Mouse (Mus musculus) neural tube, embryonic 10.5 days (tissue): ENCODE data around the gene Celf2.

Experiments
- DNase-seq: peaks from one replicate; pipeline ENCODE4 v3.0.0-alpha.2; 2017; ENCODE audit warnings: low spot score; ENCODE audit errors: extremely low spot score

Celf2 gene

DNA sequence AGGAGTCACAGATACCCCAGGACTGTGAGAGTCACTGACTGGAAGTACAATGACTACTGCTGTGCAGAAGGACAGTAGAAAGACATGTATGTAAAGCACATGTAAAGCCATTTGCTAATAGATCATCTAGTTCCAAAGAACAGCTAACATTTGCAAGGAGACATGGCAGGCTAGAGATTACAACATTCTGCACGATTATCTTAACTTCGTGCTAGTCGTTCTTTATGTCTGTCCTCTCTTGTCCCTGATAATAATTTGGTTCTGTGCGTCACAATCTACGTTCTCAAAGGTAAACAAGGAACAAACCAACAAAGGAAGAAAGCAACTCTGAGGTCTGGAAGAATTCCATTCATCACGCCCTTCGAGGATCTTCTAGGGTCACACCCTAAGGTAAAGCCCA, 805.0 kb downstream of the Celf2 start:
- no peak for DNase-seq

DNA sequence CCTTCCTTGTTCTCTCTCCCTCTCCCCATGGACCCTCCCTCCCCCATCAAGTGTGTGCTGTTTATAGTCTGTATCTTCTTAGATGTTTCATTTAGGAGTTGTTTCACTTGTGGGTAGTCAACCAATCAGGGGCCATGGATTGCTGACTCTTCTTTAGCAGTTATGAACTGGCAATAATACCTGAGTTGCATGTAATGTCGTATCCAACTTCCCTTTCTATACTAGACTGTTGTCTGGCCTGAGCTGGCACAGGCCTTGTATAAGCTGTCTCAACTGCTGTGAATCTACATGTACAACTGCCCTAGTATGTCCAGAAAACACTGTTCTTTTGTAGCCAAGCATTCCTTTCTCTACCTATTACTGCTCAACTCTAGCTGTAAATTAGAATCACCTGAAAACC, 813.0 kb downstream of the Celf2 start:
- DNase-seq = no peak

DNA sequence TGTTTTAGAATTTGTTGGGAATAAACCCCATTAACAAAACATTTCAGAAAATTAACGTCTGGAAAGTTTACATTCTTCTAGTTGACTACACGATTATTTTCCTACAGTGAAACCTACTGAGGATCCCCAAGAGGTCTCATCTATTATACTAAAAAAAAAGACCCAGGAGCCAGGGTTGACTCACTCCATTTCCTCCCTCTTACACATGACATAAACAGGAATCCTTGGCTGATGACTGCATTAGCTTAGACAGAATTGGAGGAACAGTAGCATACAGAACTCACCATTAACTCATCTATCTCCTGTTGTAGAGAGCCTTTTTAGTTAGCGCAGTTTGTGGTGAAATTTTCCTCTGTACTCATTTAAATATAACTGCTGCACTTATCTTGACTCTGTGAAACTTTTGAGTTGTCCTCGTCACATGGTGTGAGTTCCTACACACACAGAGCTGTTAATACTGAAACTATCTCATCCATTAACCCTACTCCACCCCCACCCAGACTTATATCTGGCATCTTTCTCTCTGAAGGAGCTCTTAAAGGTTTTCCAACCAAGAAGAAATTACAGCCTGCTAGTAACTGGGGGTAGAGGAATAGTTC, 813.9 kb downstream of the Celf2 start:
- no peak for DNase-seq

DNA sequence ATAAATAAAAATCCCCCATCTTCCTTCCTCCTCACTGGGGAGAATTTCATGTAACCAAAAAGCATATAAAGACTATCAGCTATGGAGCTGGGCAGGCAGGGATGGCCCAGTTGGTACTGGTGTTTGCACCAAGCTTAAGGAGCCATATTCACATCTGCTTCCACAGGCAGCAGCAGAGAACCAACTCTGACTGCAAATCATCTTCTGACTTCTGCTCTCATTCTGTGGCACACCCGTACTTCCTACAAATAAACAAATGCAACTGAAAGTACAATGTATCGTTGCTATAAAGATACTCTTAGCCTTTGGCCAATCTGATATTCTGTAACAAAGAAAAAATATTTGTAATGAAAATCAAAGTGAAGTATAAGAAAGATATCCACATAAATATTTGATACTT, 819.7 kb downstream of the Celf2 start:
- no peak for DNase-seq

DNA sequence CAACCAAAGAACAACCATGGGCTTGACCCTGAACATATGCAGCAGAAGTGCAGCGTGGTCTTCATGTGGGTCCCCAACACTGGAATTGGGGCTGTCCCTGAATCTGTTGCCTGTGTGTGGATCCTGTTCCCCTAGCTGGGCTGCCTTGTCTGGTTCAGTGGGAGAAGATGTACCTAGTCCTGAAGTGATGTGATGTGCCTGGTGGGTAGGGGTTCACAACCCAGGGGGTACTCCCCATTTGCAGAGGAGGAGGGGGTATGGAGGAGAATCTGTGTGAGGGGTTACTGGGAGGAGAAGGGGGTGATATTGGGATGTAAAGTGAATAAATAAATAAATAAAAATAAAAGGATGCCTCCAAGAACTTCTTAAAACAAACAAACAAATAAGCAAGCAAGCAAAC, 831.1 kb downstream of the Celf2 start:
- DNase-seq = no peak

DNA sequence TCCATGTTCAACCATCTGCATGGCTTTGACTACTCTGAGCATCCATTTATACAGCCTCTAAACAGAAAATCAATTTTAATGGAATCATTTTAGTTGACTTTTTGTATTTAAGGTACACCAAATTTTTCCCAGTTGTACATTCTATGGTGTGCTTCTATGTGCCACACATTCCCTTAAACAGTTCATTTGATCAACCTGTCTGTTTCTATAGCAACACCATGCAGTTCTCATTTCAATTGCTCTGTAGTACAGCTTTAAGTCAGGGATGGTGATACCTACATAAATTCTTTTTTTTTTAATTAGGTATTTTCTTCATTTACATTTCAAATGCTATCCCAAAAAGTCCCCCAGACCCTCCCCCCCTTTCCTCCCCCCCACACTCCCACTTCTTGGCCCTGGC, 831.9 kb downstream of the Celf2 start:
- no peak for DNase-seq

DNA sequence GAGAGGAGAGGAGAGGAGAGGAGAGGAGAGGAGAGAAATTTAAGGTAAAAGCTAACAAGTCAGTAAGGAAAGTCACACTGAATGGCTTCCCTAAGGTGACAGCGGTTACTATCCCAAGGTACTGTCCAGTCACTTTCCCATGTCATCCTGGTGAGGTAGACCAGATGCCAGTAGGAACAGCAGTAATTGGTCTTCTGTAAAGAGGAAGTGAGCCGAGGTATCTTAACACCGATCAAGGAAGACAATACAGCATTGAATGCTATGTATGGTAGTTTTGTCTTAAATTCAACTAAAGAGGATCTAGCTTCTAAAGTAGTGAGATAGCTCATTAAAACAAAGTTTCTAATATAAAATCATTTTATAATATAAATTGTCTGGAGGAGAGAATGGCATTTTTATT, 835.0 kb downstream of the Celf2 start:
- no peak for DNase-seq

DNA sequence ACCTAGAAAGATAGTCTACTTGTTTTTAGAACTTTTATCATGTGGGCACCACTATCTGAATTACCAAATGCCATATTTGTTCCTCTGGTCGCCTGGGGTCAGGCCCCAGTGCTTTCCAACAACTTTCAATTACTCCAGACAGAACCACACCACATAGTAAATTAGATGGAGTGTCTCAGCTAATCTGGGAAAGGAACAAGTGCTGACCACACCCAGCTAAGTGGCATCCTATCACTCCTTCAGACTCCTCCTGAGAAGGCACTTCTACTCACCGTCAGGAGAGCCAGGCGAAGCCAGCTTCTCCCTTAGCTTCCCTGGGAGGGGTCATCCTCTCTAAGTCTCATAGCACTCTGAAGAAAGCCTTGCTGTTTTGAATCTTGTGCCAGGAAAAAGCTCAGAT, 835.9 kb downstream of the Celf2 start:
- DNase-seq = no peak

DNA sequence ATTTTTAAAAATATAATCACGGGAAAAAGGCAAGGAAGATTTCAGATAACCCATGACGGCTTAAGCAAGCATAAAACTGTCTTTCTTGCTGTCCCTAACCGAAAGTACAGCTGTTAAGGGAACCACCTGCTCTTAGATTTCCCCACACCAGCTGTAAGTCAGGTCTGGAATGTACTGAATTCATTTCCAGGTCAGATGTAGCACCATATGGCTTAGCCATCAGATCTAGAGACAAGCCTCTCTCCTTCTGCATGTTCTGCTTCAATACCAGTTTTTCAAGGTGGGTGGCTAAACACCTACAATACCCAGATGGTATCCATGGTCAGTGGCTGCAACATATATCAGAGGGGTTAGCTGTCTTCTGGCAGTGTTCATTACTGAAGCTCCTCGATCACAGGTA, 841.8 kb downstream of the Celf2 start:
- DNase-seq = peak; percentile 19

DNA sequence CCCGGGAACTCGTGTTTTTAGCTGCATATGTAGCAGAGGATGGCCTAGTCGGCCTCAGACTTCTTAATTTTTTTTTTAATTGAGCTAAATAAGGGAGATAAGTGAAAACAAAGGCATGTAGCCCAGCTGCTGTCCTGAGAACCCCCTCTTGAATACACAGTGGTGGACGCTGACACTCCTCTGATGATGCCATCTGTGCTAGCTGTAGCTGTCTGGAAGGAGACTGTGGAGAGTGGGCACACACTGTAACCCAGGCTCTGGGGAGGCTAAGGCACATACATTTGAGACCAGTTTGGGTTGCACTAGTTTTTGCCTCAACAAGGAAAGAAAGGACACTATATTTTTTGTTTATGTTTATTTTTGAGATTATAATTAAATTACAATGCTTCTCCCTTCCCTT, 849.5 kb downstream of the Celf2 start:
- no peak for DNase-seq

DNA sequence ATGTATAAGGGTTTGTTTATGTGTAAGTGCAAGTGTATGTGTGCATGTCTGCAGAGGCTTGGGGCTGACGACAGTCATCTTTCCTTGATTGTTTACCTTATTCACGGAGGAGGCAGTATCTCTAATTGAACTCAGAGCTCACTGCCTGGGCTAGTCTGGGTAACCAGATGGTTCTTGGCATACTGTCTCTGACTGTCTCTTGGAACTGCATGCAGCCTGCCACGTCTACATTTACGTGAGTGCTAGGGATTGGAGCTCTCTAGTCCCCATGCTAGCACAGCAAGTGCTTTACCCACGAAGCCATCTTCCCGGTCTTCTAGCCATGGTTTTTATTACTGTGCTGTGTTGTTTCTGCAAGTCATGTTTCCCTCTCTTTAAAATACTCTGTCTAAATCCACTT, 855.6 kb downstream of the Celf2 start:
- DNase-seq = no peak

DNA sequence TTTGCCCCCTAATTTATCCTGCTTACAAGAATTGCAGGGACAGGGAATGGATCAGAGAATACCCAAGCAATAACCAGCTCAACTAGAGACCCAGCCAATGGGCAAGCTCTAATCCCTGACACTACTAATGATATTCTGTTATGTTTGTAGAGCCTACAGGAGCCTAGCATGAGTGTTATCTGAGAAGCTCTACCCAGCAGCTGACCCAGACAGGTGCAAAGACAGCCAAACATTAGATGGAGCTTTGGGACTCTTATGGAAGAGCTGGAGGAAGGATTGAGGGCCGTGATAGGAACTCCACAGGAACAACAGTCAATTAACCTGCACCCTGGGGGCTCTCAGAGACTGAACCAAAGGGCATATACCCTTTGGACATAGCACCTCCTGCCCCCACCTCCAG, 857.7 kb downstream of the Celf2 start:
- no peak for DNase-seq

DNA sequence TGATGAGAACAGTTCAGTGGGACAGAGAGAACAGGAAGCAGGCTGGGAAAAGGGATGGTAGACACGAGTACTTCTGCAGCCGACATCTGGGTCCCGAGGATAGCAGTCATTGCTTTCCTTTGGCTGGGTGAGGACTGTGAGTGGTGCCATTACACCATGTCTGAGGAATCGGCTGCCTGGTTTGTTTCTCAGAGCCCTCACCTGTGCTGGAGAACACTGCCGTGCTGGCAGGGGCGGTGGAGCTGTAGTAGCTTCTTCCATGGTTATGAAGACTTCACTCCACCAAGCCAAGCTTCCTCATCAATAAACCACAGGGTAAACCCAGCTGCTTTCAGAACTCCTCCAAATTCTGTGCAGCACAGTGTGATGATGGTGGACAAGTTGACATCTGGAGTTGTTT, 860.5 kb downstream of the Celf2 start:
- no peak for DNase-seq

DNA sequence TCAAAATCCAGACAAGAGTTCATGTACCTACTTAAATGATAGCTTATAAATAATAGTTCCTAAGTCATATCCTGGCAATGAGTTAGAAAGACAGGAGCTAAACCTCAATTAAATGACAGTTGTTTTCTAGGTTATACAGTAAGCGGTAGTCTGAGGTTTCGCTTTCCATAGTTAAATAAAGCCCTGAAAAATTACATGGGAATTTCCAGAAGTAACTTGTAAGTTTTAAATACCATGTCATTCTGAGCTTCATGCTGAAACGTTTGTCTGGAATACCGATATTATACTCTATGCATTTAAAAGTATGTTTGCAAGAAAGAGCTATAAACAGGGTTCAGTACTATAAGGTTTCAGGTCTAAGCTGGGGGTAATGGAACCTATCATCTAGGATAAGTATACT, 862.3 kb downstream of the Celf2 start:
- DNase-seq = no peak

DNA sequence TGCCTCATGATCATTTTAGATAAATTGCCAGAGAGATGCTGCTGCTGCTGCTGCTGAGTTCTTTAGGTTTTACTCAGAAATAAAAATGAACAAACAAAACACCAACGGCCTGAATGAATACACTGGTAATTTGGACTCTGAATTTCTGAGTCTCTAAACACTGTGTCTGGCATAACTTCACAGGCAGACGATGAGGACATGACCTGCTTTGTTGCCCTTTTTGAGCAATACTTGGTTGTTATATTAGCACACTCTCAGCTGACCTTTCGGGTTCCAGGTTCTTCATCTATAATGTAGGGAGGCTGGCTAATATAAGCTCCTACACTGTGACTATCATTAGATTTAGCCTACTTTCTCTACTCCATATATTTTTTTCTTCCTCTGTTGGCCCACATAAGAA, 863.0 kb downstream of the Celf2 start:
- no peak for DNase-seq

DNA sequence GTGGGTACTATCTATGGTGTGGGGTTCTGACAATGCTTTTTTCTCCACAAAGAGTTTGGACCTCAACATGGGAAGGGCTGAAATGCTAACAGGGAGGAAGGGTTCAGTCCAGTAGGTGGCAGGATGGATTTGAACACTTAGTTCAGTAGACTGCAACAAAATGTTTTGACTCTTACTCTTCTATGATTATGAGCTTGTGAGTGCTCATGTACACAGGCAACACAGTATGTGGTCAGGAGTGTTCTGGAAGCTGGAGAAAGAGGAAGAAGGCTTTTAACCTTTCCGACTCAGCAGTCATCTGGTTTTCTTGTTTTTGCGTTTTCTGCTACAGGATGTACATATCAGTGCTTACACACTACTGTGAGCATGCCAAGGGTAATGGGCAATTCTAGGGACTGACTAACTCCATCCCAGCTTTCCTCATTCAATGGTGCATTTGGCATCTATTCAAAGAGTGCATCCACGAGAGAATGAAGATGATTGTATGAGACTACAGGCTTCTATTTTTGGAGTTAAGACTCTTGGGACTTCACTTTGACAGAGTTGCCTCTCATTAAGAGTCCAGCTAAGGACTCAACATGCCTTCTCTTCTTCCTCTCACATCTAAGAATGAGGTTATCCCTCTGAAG, 867.0 kb downstream of the Celf2 start:
- no peak for DNase-seq

DNA sequence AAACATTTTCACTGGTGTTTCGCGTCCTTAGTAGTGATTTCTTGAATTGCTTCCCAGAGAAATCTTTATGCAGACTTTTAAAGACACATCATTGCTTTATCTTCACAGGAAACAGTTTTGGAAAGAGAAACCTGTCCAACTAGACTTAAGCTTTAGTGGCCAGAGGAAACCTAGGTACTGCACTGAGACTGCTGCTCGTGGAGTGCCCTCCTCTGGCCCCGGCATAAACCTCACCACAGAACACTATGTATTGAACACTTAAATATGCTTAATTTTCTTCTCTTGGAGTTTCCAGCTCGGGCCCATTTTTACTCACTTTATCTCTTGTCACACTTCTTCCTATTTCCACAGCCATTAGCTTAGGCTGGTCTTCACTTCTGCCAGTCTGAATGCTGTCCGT, 870.0 kb downstream of the Celf2 start:
- DNase-seq = no peak

DNA sequence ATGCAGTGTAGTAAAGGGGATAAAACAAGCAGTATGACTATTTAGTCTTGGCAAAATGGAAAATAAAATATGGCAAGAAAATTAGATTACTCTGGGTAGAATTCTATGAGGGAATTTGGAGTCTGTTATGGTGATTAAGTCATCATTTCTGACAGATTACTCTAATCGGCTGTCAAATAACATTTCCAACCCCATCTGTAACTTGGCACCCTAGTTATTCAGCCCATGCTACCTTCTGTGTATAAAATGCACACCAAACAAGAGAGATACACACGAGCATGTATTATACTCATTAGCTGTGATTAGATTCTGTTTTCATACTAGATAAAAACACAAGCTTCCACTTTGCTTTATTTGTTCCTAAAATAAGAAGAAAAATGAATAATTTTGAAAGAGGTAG, 872.2 kb downstream of the Celf2 start:
- no peak for DNase-seq

DNA sequence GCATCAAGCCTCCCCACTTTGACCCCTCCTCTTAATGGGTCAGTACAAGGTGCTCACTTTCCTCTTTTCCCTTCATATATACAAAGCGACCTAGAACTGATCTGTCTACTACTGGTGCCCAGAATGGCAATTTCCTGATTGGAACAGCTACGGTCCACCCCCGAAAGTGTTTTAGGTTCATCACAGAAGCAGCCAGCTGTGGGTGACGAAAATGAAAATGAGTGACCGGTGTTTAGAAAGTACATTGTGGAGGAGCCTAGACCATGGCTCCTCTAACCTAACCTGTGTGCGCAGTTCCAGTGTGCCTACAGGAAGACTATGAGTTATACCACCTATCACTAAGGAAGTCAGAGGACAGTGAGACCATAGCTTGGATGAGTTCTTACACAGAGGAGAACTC, 874.5 kb downstream of the Celf2 start:
- no peak for DNase-seq

DNA sequence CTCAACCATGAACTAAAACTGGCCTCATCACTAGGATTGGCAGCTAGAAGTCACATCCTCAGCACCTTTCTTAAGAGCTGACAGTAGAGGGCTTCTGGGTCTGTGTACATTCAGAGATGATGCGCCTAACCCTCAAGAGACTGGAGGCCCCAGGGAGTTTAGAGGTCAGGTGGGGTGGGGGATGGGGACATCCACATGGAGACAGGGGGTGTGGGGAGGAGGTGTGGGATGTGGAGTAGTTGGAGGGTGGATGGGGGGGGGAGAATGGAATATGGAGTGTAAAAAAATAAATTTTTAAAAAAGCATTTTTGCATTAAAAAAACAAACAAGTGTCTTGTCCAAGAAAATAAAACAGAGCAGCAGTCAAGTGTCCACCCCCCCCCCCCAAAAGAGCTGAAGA, 876.2 kb downstream of the Celf2 start:
- no peak for DNase-seq

DNA sequence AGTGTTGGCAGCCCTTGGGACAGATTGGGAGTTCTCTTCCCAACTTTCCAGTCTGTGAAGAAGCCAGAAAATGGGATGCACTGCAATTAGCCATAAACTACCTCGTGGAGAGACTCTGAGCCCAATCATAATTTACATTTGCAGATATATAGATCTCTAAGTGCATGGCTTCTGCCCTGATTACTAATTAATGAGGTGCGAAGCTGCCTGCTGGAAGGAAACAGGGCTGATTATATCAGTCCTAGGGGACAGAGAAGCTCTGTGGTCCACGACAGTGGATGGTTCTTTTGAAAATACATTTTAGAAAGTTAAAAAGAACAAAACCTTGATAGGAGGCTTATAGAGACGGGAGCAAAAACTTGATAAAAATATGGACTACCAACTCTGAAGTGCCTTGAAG, 885.6 kb downstream of the Celf2 start:
- no peak for DNase-seq

DNA sequence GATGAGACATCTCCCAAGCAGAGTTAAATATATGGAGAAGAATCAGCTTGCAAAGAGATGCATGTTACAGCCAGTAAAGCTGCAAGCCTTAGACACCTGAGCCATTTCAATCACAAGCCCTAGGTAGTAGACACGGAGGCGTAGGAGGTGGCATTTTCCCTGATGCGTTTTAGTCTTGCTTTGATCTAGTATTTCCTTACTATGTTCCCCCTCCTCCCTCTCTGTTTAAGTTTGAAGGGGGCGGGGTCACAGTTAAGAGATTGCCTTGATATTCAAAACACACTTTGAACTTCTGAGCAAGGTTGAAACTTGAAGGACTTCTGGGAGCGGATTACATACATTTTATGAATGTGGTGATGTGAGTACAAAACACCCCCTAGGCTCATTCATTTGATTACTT, 887.3 kb downstream of the Celf2 start:
- no peak for DNase-seq

DNA sequence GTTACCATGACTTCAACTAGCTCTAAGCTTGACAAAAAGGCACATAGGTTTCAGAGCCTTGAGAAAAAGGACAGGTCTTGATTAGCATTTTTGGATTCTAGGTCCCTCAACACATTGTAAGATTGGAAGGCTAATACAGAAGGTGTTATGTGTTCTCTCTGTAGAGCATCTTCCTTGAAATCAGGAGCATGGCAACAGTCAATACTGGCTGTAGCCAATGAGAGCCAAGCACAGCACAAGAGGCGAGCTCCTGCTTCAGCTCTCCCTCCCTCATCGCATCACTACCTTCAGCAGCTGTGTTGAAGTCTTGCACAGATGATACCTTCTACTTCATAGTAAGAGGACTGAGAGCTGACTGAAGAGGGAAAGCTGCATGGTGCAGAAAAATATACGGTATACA, 890.5 kb downstream of the Celf2 start:
- DNase-seq = no peak

DNA sequence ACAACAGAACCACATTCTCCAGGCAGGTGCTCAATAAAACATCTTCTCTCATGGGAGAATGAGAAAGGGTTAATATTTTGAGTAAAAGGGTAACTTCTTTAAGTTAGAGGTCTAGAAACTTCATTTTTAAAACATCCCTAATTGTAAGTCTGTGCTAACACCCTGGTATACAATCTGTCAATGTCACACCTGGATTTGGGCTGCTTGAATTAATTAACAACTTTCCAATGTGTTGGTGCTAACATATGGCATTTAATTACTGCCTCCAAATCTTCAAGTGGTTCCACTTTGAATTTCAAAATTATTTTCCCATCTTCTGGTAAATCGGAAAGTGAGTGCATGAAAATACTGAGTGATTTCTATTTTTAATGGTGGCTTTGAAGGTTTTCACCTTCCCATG, 890.9 kb downstream of the Celf2 start:
- DNase-seq = no peak
